Mouse (Mus musculus): ENCODE results near the gene Tmem141. TPM values are rescaled to one million over a fixed set of nuclear protein-coding genes. Genes with fewer than 3 reads are reported as not detected.

Tmem141 gene
- polyA plus RNA-seq, 1 experiment from 2014 or later = 27.9 TPM

GRCm38 (mm10) chr2:25582466-25583119 lies 39.2 kb downstream of the Tmem141 start:
- H3K9me3 ChIP-seq (replicated peaks; ENCODE audit: control insufficient read depth, low read length) = no peaks in the 10 kb centered on the region
- no peak overlapping the region for H3K4me3 ChIP-seq (ENCODE audit: low read depth, low read length)
- H3K27me3 ChIP-seq (replicated peaks; ENCODE audit: control insufficient read depth, insufficient read depth, low read length) = peaks cover 34% of the 10 kb centered on the region
- whole genome bisulfite sequencing = 54% methylated on average over 12 of the region's 12 CpGs
- ATAC-seq (0 out of 2 replicates have a peak, but pooled peaks have one; percentile 8), DNase-seq (ENCODE audit: low spot score) (peak; percentile 65)
- H3K4me2 ChIP-seq (ENCODE audit: low read length) = no peak overlapping the region
- peaks cover 40% of the 10 kb centered on the region for H3K36me3 ChIP-seq (ENCODE audit: control insufficient read depth, insufficient read depth, low read length)
- 0 out of 2 replicates have a peak overlapping the region, but pooled peaks have one; percentile 5 for H3K27ac ChIP-seq (ENCODE audit: low read depth, low read length)
- peak overlapping the region; percentile 32 for H3K9ac ChIP-seq (ENCODE audit: low read length)
- peaks cover 9% of the 10 kb centered on the region; the same call in 1 of the 2 replicates for H3K4me1 ChIP-seq (ENCODE audit: control insufficient read depth, insufficient read depth, low read length)

GRCm38 (mm10) chr2:25581901-25582301 lies 39.9 kb downstream of the Tmem141 start:
- H3K27me3 ChIP-seq (replicated peaks; ENCODE audit: control insufficient read depth, insufficient read depth, low read length) = peaks cover 41% of the 10 kb centered on the region
- H3K36me3 ChIP-seq (ENCODE audit: control insufficient read depth, insufficient read depth, low read length) = peaks cover 34% of the 10 kb centered on the region
- H3K9ac ChIP-seq (ENCODE audit: low read length) = no peak overlapping the region
- DNase-seq (ENCODE audit: low spot score) (no peak), ATAC-seq (peak; percentile 8)
- H3K4me3 ChIP-seq (ENCODE audit: low read depth, low read length) = no peak overlapping the region
- peak overlapping the region; percentile 73 for H3K4me2 ChIP-seq (ENCODE audit: low read length)
- no peak overlapping the region for H3K27ac ChIP-seq (ENCODE audit: low read depth, low read length)
- H3K4me1 ChIP-seq (ENCODE audit: control insufficient read depth, insufficient read depth, low read length) = peaks cover 9% of the 10 kb centered on the region; the same call in 1 of the 2 replicates
- WGBS = 37% methylated on average over 6 of the region's 6 CpGs
- no peaks in the 10 kb centered on the region for H3K9me3 ChIP-seq (replicated peaks; ENCODE audit: control insufficient read depth, low read length)

- Histone ChIP-seq H3K27me3 (replicated peaks; ENCODE audit: control insufficient read depth, insufficient read depth, low read length) (peaks cover 46% of the 10 kb centered on the region), H3K4me3 (ENCODE audit: low read depth, low read length) (peak within 1 kb of the TSS; percentile 36), H3K9ac (ENCODE audit: low read length) (peak within 1 kb of the TSS; percentile 58), H3K27ac (ENCODE audit: low read depth, low read length) (0 out of 2 replicates have a peak within 1 kb of the TSS, but pooled peaks have one; percentile 5), H3K36me3 (ENCODE audit: control insufficient read depth, insufficient read depth, low read length) (peaks cover 29% of the 10 kb centered on the region), H3K4me2 (ENCODE audit: low read length) (peak within 1 kb of the TSS; percentile 73), H3K9me3 (replicated peaks; ENCODE audit: control insufficient read depth, low read length) (no peaks in the 10 kb centered on the region), H3K4me1 (ENCODE audit: control insufficient read depth, insufficient read depth, low read length) (peaks cover 9% of the 10 kb centered on the region; the same call in 1 of the 2 replicates)
- peak; percentile 81 for ATAC-seq
- peak; percentile 84 for DNase-seq (ENCODE audit: low spot score)
- 4% methylated on average over 19 of the region's 19 CpGs for WGBS
These were observed 40.4 kb downstream of the Tmem141 start, which contains the start of gene Ajm1 for GRCm38 (mm10) chr2:25581294-25581864. Gene Ajm1 (minus strand): TSS chr2:25581757.

GRCm38 (mm10) chr2:25580621-25581101 lies 41.1 kb downstream of the Tmem141 start:
- WGBS = 48% methylated on average over 6 of the region's 6 CpGs
- Histone ChIP-seq H3K27me3 (replicated peaks; ENCODE audit: control insufficient read depth, insufficient read depth, low read length) (peaks cover 52% of the 10 kb centered on the region), H3K4me1 (ENCODE audit: control insufficient read depth, insufficient read depth, low read length) (peaks cover 13% of the 10 kb centered on the region), H3K36me3 (ENCODE audit: control insufficient read depth, insufficient read depth, low read length) (peaks cover 26% of the 10 kb centered on the region), H3K9me3 (replicated peaks; ENCODE audit: control insufficient read depth, low read length) (no peaks in the 10 kb centered on the region), H3K4me2 (ENCODE audit: low read length) (peak overlapping the region; percentile 73), H3K27ac (ENCODE audit: low read depth, low read length) (no peak overlapping the region), H3K4me3 (ENCODE audit: low read depth, low read length) (no peak overlapping the region), H3K9ac (ENCODE audit: low read length) (peak overlapping the region; percentile 58; the same call in 1 of the 2 replicates)
- ATAC-seq (no peak), DNase-seq (ENCODE audit: low spot score) (no peak)

GRCm38 (mm10) chr2:25579737-25580460 lies 41.9 kb downstream of the Tmem141 start:
- peaks cover 18% of the 10 kb centered on the region for H3K36me3 ChIP-seq (ENCODE audit: control insufficient read depth, insufficient read depth, low read length)
- H3K4me2 ChIP-seq (ENCODE audit: low read length) = peak overlapping the region; percentile 14; the same call in 1 of the 2 replicates
- H3K27me3 ChIP-seq (replicated peaks; ENCODE audit: control insufficient read depth, insufficient read depth, low read length) = peaks cover 52% of the 10 kb centered on the region
- 0 out of 2 replicates have a peak overlapping the region, but pooled peaks have one; percentile 6 for H3K4me3 ChIP-seq (ENCODE audit: low read depth, low read length)
- peaks cover 16% of the 10 kb centered on the region for H3K4me1 ChIP-seq (ENCODE audit: control insufficient read depth, insufficient read depth, low read length)
- DNase-seq (ENCODE audit: low spot score) (peak; percentile 61), ATAC-seq (no peak)
- WGBS = 7% methylated on average over 26 of the region's 27 CpGs
- H3K9me3 ChIP-seq (replicated peaks; ENCODE audit: control insufficient read depth, low read length) = no peaks in the 10 kb centered on the region
- H3K27ac ChIP-seq (ENCODE audit: low read depth, low read length) = no peak overlapping the region
- no peak overlapping the region for H3K9ac ChIP-seq (ENCODE audit: low read length)

- Histone ChIP-seq H3K27me3 (replicated peaks; ENCODE audit: control insufficient read depth, insufficient read depth, low read length) (peaks cover 52% of the 10 kb centered on the region), H3K4me2 (ENCODE audit: low read length) (peak overlapping the region; percentile 14; the same call in 1 of the 2 replicates), H3K36me3 (ENCODE audit: control insufficient read depth, insufficient read depth, low read length) (peaks cover 10% of the 10 kb centered on the region), H3K4me3 (ENCODE audit: low read depth, low read length) (peak overlapping the region; percentile 16; the same call in 1 of the 2 replicates), H3K27ac (ENCODE audit: low read depth, low read length) (no peak overlapping the region), H3K9me3 (replicated peaks; ENCODE audit: control insufficient read depth, low read length) (no peaks in the 10 kb centered on the region), H3K9ac (ENCODE audit: low read length) (no peak overlapping the region), H3K4me1 (ENCODE audit: control insufficient read depth, insufficient read depth, low read length) (peaks cover 17% of the 10 kb centered on the region)
- DNase-seq (ENCODE audit: low spot score) (no peak), ATAC-seq (no peak)
- WGBS = 5% methylated on average over 75 of the region's 77 CpGs
These were observed 42.7 kb downstream of the Tmem141 start for GRCm38 (mm10) chr2:25578796-25579736.

- WGBS = 5% methylated on average over 75 of the region's 75 CpGs
- peaks cover 23% of the 10 kb centered on the region for H3K4me1 ChIP-seq (ENCODE audit: control insufficient read depth, insufficient read depth, low read length)
- H3K9ac ChIP-seq (ENCODE audit: low read length) = peak overlapping the region; percentile 32; the same call in 1 of the 2 replicates
- peak overlapping the region; percentile 36 for H3K4me2 ChIP-seq (ENCODE audit: low read length)
- no peak for ATAC-seq
- peak overlapping the region; percentile 16 for H3K4me3 ChIP-seq (ENCODE audit: low read depth, low read length)
- H3K27ac ChIP-seq (ENCODE audit: low read depth, low read length) = no peak overlapping the region
- no peak for DNase-seq (ENCODE audit: low spot score)
- no peaks in the 10 kb centered on the region for H3K9me3 ChIP-seq (replicated peaks; ENCODE audit: control insufficient read depth, low read length)
- peaks cover 2% of the 10 kb centered on the region; the same call in 1 of the 2 replicates for H3K36me3 ChIP-seq (ENCODE audit: control insufficient read depth, insufficient read depth, low read length)
- H3K27me3 ChIP-seq (replicated peaks; ENCODE audit: control insufficient read depth, insufficient read depth, low read length) = peaks cover 52% of the 10 kb centered on the region
These were observed 43.6 kb downstream of the Tmem141 start for GRCm38 (mm10) chr2:25577951-25578795.
